Mouse (Mus musculus) 3134 (cell line): Measurements from ENCODE around the gene Umad1.

Experiments
- DNase-seq: peaks from one replicate; pipeline ENCODE4 v3.0.0-alpha.2; 2011; ENCODE audit warnings: low spot score; ENCODE audit not compliant: insufficient read length; ENCODE audit errors: extremely low read depth

The Umad1 gene

DNA sequence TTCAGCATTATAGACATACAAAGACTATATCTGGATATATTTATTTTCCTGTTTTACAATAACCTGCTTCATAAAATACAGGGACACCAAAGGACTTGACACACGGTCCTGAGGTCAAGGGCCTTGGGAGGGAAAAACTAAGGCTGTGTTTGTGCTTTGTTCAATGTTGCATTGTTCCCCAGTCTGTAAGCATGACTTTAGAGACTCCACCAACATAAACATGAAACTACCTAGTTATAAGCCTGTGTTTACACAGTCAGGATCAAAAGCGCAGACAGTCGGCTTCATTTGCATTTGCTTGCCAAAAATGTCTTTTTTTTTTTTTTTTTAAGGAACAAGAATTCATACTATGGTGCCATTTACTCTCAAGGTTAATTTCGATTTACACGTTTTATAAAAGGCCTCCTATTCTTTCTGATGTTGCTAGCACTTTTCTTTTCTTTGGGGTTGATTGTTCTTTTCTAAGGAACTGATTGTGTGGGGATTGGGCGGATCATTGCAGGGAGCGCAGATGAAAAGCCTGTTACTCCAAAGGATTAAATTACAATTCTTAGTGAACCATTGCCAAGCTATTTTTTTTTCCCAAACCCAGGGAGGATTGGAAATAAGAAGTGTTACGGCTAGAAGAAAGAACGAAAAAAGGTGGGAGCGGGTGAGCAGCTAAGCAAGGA, 208.7 kb downstream of the Umad1 start:
- DNase-seq = no peak

DNA sequence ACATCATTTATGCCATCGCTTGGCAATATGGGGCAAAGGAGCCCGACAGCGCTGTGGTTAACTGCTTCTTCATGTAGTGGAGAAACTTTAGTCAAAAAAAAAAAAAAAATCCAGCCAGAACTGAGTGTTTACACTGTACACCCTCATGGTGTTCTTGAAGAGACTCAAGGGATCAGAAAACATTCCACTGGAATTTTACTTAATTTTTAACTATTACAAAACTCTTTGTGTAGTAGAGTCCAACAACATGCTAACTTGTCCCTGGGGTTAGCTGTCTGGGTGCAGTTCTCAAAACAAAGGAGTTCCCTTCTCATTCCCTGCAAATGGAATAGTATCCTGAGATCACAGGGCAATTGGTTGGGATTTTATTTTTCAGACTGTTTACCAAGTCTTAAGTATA, 210.8 kb downstream of the Umad1 start:
- no peak for DNase-seq

DNA sequence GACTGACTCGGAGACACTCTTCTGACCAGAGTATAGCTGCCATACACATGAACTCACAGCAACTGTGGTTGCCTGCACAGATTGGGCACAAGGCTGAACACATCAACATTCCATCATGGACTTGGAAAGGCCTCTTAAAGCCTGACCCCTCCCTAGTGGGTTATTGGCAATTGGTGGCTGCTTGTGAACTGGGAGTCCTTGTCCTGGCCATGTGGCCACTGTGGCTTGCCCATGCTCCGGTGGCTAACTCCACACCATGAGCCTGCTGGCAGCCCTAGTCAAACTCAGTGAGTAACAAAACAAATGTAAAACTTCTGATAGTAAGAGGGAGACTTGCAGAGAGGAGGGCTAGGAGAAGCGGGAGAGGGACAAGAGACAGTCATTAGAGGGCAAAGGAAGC, 213.0 kb downstream of the Umad1 start:
- DNase-seq = peak; percentile 18

DNA sequence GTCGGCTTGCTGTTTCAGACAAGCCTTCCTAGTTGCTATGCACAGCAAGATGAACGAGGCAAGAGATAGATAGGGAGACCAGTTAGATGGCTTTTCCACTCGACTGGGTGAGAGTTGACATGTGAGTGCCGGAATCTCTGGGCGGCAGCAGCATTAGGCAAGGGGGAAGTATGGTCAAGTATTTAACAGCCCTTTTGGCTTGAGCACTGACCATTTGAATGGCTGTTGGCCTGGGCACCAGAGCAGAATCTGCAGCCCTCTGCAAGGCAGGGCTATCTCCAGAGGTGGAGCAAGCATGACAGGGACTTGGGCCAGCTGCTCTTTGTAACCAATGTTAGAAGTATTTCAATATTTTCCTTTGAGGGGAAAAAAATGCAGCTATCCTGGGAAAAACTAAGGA, 213.8 kb downstream of the Umad1 start:
- DNase-seq = no peak

DNA sequence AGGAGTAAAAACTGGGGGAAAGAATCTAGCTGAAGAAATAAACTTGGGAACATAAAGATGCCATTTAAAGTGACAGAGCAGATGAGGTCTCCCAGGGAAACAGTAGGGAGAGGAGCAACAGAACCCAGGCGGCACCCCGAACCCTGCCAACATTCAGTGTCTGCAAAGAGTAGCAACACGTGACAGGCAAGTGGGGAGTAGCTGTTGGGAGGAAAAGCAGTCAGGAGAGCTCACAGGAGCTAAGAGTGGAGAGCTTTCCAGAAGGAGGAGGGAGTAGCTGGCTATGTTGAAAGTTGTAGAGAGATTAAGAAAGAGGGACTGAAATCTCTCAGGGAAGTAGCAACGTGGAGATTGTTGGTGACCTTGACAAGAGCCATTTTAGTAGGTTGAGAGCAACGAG, 214.4 kb downstream of the Umad1 start:
- DNase-seq = no peak

DNA sequence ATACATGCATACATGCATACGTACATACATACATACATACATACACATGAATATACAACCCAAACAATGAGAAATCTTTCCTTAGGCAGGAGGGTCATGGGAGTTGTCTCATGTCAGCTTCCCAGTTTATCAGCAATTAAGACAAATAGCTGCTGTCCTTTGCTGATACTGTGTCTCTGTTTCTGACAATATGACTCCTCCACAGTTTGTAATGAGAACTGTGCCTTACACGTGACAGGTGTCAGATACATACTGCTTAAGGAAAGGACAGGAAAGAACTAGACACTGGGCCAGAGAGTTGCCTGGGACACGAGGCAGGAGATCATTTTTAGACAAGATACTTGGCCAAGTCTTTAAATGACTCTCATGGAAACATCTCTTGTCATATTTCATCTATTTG, 215.2 kb downstream of the Umad1 start:
- DNase-seq = no peak

DNA sequence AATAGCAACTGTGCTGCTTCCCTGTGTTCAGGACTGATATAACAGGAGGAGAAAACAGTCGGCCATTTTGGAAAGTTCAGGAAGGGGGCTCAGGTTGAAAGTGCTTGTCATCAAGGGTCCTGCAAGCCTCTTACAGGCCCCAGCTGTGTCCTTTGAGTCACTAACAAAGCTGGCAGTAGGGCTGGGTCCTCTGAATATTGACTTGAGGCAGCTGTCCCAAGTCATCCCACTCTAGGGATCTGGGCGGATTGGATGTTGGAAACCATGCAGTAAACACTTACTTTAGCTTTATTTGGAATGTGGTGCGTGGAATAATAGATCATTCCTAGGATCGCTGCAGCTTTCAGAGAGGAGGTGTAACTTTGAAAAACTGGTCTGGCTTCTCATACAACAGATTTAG, 215.7 kb downstream of the Umad1 start:
- DNase-seq = no peak

DNA sequence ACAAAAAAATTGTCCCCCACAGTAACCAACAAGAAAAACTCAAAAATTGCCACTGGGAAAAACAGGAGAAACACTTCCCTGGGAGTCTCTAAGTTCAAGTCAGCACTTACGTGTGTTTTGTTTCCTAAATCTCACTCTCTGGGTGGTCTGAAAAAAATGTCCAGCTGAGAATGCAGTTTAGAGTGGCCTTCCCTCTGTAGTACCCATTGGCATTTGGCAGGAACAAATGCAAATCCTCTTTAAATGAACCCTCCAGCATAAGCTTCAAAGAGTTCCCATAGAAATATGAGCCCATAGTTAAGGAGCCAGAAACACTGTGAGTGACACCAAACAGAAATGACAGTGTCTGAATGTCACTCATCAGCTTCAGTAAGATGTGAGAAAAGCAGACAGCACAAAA, 220.1 kb downstream of the Umad1 start:
- no peak for DNase-seq

DNA sequence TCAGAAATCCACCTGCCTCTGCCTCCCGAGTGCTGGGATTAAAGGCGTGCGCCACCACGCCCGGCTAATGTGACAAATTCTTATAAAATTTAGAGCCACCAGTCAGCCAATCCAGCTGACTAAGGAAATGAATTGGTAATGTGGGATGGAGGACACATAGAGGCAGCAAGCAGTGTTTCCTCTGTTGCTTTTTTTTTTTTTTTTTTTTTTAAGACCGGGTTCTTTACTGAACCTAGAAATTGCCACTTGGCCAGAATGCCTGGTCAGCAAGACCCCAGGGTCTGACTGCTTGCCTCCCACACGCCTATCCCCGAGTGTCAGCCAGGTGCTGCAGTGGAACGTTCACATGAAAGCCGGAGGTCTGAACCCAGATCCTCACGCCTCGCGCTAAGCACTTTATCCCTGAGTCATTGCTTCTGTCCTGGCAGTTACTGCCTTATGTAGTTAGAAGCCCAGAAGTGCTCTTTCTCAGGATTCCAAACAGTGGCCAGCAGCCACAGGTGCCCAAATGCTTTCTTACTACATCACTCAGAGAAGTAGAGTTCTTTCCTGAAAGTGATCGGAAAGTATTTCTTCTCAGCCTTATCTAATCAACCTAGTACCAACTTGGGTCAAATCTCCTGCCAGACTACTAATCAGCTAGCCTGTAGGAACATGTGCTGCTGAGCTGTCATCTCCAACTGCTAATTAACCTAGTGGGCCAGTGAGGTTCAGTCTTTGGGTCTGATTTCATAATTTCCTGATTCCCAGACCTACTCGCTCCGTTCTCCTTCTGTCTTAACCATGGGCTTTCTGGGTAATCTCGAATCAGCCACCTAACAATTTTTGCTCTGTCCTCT, 225.6 kb downstream of the Umad1 start:
- DNase-seq = peak; percentile 13

DNA sequence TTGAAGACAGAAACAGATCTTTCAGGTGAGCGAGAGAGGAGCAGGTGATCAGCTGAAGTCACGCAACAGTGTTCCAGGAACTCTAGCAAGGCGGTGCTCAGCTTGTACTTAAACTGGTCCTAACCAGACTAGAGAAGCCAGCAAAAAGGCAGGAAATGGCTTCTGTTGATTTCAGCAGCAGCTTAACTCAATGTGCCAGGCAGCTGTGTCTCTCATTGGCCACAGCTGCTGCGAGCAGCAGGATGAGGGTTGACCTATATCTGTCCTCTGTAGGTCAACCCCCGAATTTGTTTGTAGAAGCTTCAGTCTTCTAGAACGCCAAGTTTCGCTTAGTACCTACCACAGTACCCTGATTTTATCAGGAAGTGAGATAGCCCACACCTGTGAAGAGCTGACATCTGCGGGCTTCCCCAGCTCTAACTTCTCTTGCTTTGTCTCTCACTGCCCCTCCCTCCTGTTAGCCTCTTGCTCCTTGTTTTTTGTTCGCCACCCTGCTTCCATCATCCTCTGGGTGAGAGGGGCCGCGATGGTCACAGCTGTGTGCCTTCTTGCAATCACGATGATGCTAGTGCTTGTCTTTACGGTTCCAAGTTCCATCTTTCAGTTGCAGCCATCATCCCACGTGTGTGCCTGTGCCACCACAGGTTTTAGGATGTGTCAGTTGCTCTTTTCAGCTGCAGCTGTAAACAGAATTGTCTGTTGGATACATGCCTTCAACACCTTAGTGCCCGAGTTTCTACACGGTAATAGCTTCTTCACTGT, 226.5 kb downstream of the Umad1 start:
- DNase-seq = no peak

DNA sequence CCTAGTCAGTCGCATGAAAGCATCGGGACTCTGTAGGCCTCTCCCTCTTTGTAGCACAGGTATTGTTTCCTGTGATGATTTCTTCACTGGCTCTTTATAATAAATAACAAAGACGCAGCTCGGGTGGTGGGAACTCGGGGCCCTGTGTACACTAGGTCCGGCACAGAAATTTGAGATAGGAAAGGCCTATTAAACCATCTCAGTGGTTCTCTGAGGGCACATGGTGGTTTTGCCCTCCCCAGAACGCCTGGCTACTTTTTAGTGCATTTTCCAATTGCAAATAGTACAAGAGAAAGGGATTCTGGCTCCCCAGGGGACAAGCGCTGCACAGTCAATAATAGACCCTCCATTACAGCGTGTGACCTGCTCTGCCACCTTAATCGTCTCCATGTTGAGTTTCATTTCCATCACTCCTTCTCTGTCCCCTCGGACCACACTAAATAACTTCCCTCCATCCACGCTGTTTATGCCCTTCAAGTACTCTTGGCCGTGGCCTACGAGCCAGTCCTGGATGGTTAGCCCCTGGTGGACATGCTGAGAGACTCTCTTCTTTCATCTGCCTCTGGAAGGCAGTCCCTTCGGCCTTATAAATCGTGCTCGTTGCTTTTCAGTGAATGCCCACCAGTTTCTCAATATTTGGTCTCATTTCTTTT, 227.4 kb downstream of the Umad1 start:
- no peak for DNase-seq

DNA sequence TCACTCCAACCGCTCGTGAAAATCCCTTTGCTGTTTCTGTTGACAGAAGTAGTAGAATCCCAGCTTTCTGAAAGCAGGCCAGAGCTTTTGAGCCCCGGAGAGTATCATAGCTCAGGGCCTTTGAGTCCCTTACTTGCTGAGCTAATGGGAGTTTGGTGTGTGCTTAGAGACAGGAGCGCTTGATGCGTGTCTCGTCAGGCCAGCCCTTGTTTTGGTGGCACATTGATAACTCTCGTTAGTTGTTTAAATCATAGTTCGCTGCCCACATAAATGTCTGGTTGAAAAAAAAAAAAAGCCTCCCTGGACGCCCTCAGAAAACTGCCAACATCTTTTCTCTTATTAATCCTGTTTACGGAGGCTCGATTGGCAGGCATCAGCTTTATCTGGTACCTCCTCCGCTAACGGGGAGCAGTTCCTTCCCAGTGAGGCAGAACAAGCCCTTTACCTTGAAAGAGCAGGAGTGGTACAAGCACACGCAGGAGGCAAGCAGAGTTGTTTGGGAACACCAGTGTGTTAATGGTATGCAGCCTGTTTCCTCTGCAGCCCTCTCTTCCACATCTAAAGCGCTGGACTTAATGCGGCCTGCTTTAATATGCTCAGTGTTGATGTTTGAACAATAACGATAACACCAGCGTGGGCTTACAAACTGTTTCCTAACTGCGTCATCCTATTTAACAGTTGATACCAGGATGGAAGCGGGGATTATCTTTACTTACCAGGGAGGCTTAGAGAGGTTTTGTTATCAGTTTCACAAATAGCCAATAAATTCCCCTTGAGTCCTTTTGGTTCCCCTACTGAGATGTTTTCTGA, 228.2 kb downstream of the Umad1 start:
- no peak for DNase-seq

DNA sequence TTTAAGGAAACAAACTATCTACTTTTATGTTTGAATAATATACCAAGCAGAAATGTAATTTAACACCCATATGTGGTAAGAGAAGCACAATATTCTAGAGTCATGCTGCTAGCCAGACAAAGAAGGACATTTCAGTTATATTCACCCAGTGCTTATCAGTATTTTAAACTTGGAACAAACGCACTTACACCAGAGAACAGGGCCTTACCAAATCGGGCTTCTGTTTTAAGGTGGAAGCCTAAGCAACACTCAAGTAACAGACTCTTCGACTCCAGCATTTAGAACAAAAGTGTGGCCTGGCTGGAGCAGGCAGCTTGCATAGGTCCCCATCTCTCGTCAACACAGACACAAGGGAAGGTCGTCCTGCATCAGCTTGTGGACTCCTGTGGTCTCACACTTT, 229.2 kb downstream of the Umad1 start:
- no peak for DNase-seq

DNA sequence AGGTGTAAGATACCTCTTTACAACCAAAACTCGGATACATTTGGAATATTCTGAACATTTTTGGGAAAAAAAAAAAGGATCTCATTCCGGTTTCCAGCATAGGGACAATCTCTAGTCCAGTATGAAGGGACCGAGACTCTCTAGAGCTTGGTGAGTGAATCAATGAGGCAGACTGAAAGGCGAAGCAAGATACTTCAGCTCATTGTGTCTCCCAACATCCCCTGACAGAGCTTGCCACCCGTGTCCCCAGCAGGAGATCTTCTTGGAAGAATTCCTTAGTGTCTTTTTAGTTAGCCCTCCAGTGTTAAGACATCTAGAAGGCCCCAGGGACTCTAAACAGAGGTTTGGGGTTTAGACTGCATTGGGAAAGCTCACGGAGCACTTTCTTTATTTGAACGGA, 230.2 kb downstream of the Umad1 start:
- no peak for DNase-seq

DNA sequence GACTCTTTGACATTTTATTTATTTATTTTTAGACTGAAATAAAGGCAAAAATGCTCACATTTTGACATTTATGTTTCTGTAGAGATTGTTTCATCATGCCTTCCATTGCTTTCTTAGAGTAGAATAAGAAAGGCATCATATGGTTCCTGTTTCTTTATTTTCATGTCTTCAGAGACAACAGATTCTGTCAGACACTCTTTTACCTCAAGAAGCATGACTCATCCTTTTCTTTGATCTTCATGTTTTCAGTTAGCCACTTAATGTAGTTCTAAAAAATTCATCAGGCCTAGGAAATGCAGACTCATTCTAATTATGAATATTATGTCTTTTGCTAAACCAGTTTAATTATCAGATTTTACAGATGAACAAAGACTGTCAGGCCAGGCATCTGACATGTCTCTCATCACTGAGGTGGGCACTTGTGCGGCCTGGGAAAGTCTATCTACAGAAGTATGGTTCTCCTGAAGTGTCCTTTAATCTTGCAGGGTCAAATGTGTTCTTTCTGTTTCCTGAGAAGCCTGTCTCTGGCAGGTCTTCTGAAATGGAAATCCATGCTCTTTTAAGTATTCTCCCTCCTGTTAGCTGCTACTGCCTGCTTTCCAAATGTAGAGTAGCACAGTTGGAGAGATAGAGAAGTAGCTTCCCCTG, 231.0 kb downstream of the Umad1 start:
- no peak for DNase-seq

DNA sequence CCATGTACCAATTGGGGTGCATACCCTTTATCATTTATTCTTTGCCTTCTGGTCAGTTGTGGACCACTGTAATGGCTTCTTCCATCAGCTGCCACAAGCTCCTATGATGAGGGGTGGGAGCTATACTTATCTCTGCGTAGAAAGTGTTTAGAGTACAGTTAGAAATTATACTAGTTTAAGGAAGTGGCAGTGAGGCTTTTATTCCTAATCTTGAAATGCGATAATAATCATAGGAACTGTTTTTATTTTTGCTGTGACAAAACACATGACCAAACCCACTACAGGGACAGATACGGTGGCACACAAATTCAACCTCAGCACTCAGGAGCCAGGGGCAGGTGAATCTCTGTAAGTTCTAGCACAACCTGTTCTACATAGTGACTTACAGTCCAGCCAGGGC, 233.2 kb downstream of the Umad1 start:
- no peak for DNase-seq

DNA sequence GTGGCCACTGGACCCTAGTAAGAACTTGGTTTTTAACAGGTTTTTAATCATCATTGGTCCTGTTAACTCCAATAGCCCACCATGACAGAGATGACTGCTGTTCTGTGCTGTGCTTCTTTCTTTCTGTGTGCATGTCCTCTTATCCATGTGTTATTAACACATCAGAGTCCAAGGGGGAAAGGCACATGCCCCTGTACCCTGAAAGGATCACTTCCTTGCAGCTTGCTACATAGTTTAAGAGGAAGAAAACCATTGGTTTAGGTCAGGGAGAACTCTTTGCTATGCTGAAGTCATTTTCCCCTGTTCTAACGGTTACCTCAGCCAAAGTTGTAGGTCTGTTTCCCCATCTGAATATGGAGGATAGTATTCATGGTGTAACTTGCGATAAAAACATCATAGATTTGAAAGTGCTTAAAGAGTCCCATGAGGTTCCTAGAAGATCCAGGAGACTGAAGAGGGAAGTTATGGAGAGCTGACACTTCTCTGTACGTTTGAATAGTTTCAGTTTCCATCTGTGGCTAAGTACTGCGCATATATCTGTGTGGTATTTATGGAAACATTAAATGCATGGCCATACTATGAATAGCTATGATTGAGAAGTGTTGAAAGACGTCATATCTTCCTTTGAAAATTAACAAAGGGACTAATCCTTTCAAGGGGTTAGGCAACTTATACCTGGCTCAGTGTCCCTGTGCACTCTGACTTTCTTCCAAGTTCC, 236.2 kb downstream of the Umad1 start:
- no peak for DNase-seq

DNA sequence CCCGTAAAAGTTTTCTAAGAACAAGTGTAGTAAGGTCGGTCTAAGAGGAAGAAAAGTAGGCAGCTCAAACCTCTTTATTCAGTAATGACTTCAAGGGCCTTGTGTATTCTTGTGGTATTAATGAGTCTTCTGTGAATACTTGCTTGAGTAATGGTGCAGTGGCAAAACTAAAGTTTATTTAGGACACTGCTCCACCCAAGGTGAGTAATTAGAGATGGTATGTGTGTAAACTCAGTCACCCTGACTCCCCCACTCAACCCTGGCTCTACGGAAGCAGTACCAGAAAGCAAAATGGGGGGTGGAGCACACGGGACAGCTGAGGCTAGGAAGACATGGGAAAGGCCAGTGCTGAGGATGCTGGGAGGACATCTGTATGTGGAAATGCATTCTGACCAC, 236.7 kb downstream of the Umad1 start:
- peak; percentile 15 for DNase-seq

DNA sequence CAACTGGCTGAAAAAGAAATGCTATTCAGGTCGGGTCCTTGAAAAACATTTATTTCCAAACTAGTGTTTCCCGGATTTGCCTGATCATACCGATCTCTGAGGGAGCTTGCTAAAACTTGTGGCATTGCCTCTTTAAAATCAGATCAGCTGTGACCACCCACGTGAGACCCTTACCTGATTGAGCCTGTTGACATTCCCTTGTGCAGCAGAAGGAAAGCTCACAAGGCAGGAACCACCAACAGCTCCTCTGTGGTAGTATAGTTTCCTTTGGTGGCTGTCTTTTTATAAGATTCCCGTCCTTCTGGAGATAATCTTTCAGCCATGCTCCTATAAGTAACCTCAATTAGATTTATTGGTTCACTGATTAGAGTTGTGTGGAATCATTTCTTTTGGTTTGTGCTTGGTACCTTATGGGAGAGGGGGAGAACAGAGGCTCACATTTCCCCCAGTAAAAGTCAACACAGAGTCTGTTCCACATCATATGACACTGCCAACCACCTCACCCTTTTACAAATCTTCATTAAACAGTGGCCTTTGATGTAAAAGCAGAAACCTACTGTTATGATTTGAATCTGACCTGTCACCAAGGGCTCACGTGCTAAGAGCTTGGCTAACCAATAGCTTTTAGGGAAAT, 238.3 kb downstream of the Umad1 start:
- no peak for DNase-seq
